ENCODE assay signal across 8 mouse cellular contexts in the genomic region with DNA sequence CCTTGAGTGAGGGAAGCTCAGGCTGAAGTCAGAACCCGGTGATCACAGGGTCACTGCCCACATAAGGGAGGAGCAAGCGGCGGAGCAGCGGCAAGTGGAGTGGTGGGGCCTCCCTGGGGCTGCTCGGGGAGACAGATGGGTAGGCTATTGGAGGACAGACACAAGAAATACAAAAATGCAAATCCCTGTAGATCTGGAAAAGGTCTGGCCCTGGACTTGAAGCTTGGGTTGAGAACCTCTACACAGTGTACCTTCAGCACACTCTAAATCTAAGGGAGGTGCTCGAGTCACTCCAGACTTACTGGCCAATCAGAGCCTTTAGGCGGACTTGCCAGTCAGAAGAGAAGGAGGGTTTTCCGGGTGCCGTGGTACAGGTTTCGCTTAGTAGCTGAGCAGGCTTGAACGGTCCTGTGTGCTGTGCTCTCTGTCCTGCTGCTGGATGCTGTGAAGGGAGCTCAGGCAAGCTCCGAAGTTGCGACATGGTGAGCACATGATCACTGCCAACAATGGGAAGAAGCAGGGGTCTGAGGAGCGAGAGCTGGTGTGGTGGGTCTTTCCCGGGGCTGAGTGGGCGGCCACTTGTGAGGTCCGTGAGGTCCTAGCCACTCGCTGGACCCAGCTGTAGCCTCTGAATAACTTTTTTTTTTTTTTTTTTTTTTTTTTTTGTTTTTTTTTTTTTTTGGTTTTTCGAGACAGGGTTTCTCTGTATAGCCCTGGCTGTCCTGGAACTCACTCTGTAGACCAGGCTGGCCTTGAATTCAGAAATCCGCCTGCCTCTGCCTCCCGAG.
A peak's percentile ranks its signal among the peaks of the same experiment; 100 is the strongest.
DNase-seq lines count a peak whose midpoint lies in the region; ATAC-seq and TF ChIP-seq lines count a peak whose summit lies in the region.
"Not testable (repeated sequence)": the region's sequence is repeated elsewhere in the genome, so short reads cannot be mapped to it uniquely, and the experiment has no call there.

No protein-coding gene starts in this region.

- peak overlapping the region; percentile 52 for H3K4me3 ChIP-seq in embryonic facial prominence, embryonic 14.5 days (ENCODE audit: low read depth, low read length)
- H3K4me3 ChIP-seq in heart, adult 2 months = peak overlapping the region; percentile 66
- peak overlapping the region; percentile 53 for H3K4me3 ChIP-seq in limb, embryonic 13.5 days
- H3K4me3 ChIP-seq in midbrain, embryonic 16.5 days (ENCODE audit: low read depth, low read length) = peak overlapping the region; percentile 46

- H3K27ac ChIP-seq in embryonic facial prominence, embryonic 14.5 days (replicated peaks; ENCODE audit: low read depth, low read length) = peak overlapping the region; percentile 28; the same call in 1 of the 2 replicates
- not testable (repeated sequence) for H3K27ac ChIP-seq in heart, adult 2 months; midbrain, embryonic 16.5 days (ENCODE audit: low read length)
- peak overlapping the region; percentile 15; the same call in 1 of the 2 replicates for H3K27ac ChIP-seq in limb, embryonic 13.5 days

- not testable (repeated sequence) for TF ChIP-seq EP300 in heart, adult 2 months (IDR thresholded peaks at IDR 0.05; ENCODE audit: insufficient read depth, low read depth, low read length)

- ATAC-seq in embryonic facial prominence, embryonic 14.5 days (ENCODE audit: low read depth) = peak; percentile 98
- peak; percentile 98 for ATAC-seq in limb, embryonic 13.5 days (ENCODE audit: low FRiP score, low read depth)
- peak; percentile 99 for ATAC-seq in midbrain, embryonic 16.5 days

- not testable (repeated sequence) for H3K36me3 ChIP-seq in embryonic facial prominence, embryonic 14.5 days (ENCODE audit: control insufficient read depth, insufficient read depth, low read length); heart, adult 2 months (ENCODE audit: control insufficient read depth, insufficient read depth, low read length); limb, embryonic 13.5 days; midbrain, embryonic 16.5 days (ENCODE audit: control insufficient read depth, insufficient read depth, low read length)

- not testable (repeated sequence) for H3K79me2 ChIP-seq in heart, adult 2 months (replicated peaks; ENCODE audit: control insufficient read depth, insufficient read depth, low read length)

- intact Hi-C loops in heart, adult 2 months (cut with DNase I) = not testable (repeated sequence)

- not testable (repeated sequence) for TF ChIP-seq CTCF in heart, adult 2 months (IDR thresholded peaks at IDR 0.05)

- not testable (repeated sequence) for H3K4me1 ChIP-seq in embryonic facial prominence, embryonic 14.5 days (ENCODE audit: control insufficient read depth, insufficient read depth, low read length); heart, adult 2 months (ENCODE audit: control insufficient read depth, insufficient read depth, low read length); limb, embryonic 13.5 days; midbrain, embryonic 16.5 days (ENCODE audit: control insufficient read depth, insufficient read depth, low read length)

- H3K9me3 ChIP-seq in embryonic facial prominence, embryonic 14.5 days (ENCODE audit: control insufficient read depth, low read length); limb, embryonic 13.5 days; midbrain, embryonic 16.5 days (replicated peaks; ENCODE audit: control insufficient read depth, low read length, poor library complexity, severe bottlenecking): not testable (repeated sequence)

- not testable (repeated sequence) for H3K27me3 ChIP-seq in embryonic facial prominence, embryonic 14.5 days (replicated peaks; ENCODE audit: control insufficient read depth, insufficient read depth, low read length); heart, adult 2 months (ENCODE audit: control insufficient read depth, insufficient read depth, low read length); limb, embryonic 13.5 days; midbrain, embryonic 16.5 days (ENCODE audit: control insufficient read depth, insufficient read depth, low read depth, low read length)

- DNase-seq in 3134 (ENCODE audit: extremely low read depth, insufficient read length, low spot score) = peak; percentile 87
- DNase-seq in adrenal gland, postnatal 4 days (ENCODE audit: low spot score in 2 of 2) = peak; percentile 20 to 46
- DNase-seq in embryonic facial prominence, embryonic 14.5 days (ENCODE audit: low spot score) = peak; percentile 93
- peak; percentile 63 to 77 for DNase-seq in heart, adult 2 months
- DNase-seq in kidney, adult 8-10 months = peak; percentile 76 to 80
- peak; percentile 25 to 49 for DNase-seq in spleen, postnatal 14 days (ENCODE audit: low spot score in 2 of 2)

- peak; percentile 56; the same call in 1 of the 2 replicates for TF ChIP-seq POLR2A in heart, adult 2 months (IDR thresholded peaks at IDR 0.05; ENCODE audit: insufficient read depth, low read depth, low read length)

- peak overlapping the region; percentile 61 for H3K4me2 ChIP-seq in embryonic facial prominence, embryonic 14.5 days (ENCODE audit: low read depth, low read length)
- peak overlapping the region; percentile 66 for H3K4me2 ChIP-seq in limb, embryonic 13.5 days (replicated peaks)
- peak overlapping the region; percentile 57 for H3K4me2 ChIP-seq in midbrain, embryonic 16.5 days (ENCODE audit: low read length)

- peak overlapping the region; percentile 67 for H3K9ac ChIP-seq in embryonic facial prominence, embryonic 14.5 days (ENCODE audit: low read depth, low read length)
- H3K9ac ChIP-seq in heart, adult 2 months (ENCODE audit: low read depth, low read length) = peak overlapping the region; percentile 94
- peak overlapping the region; percentile 67 for H3K9ac ChIP-seq in limb, embryonic 13.5 days
- H3K9ac ChIP-seq in midbrain, embryonic 16.5 days (ENCODE audit: low read depth, low read length) = peak overlapping the region; percentile 63

- 15% methylated on average over 20 of the region's 21 CpGs for WGBS in embryonic facial prominence, embryonic 14.5 days
- WGBS in heart, adult 2 months = 9% methylated on average over 20 of the region's 21 CpGs
- WGBS in limb, embryonic 13.5 days = 13% methylated on average over 20 of the region's 21 CpGs
- 15% methylated on average over 21 of the region's 21 CpGs for WGBS in midbrain, embryonic 16.5 days

Comparison
In these comparisons a context has a peak if more than half of its experiments do, and no peak if none do; other contexts are left out.
1. DNase-seq: peak in every context shown above with its lines; median percentile 93 in embryonic facial prominence, embryonic 14.5 days; 87 in 3134; 78 in kidney, adult 8-10 months; 70 in heart, adult 2 months; 37 in spleen, postnatal 14 days; 33 in adrenal gland, postnatal 4 days.